Mouse (Mus musculus) lung, embryonic 16.5 days (tissue): Measurements from ENCODE around the gene Cdh13. TPM values are rescaled to one million over a fixed set of nuclear protein-coding genes. Genes with fewer than 3 reads are reported as not detected.

Source experiments
- ATAC-seq: fragments of 200-750 bp; cut with Nextera tagmentation; 2 replicates; pipeline ENCODE4 v1.8.0; 2017; ENCODE audit warnings: low read depth, mild to moderate bottlenecking, moderate library complexity
- H3K27ac ChIP-seq: fragments of 300-500 bp; sonication (generic); 2 replicates; pipeline ENCODE4 v1.5.1; 2014; ENCODE audit warnings: mild to moderate bottlenecking, control low read depth, low read length
- H3K27me3 ChIP-seq: fragments of 300-500 bp; sonication (generic); 2 replicates; pipeline ENCODE4 v1.6.1; 2014; ENCODE audit warnings: low read depth, low read length, mixed read lengths; ENCODE audit not compliant: control insufficient read depth, insufficient read depth
- H3K36me3 ChIP-seq: fragments of 300-500 bp; sonication (generic); 2 replicates; pipeline ENCODE4 v1.6.1; 2014; ENCODE audit warnings: low read length; ENCODE audit not compliant: control insufficient read depth, insufficient read depth
- H3K4me1 ChIP-seq: fragments of 300-500 bp; sonication (generic); replicated peaks from 2 replicates; pipeline ENCODE4 v1.6.1; 2014; ENCODE audit warnings: low read length, mixed read lengths; ENCODE audit not compliant: control insufficient read depth, insufficient read depth
- H3K4me2 ChIP-seq: fragments of 300-500 bp; sonication (generic); 2 replicates; pipeline ENCODE4 v1.6.1; 2014; ENCODE audit warnings: low read depth, low read length, control low read depth
- H3K4me3 ChIP-seq: fragments of 300-500 bp; sonication (generic); 2 replicates; pipeline ENCODE4 v1.5.1; 2014; ENCODE audit warnings: mild to moderate bottlenecking, low read length, control low read depth
- H3K9ac ChIP-seq: fragments of 300-500 bp; sonication (generic); 2 replicates; pipeline ENCODE4 v1.6.1; 2014; ENCODE audit warnings: low read length, control low read depth
- H3K9me3 ChIP-seq: fragments of 300-500 bp; sonication (generic); 2 replicates; pipeline ENCODE4 v1.6.1; 2016; ENCODE audit warnings: low read length; ENCODE audit not compliant: control insufficient read depth
- WGBS: fragments of 180-500 bp; shearing (Covaris S2); extraction: QIAGEN DNeasy Blood & Tissue Kit; methylation state at CpG from one replicate; pipeline ENCODE4 v1.1.7; 2014; 5-methylcytosine and 5-hydroxymethylcytosine counted together
- polyA plus RNA-seq: library from polyadenylated mRNA; unstranded; fragments of >200 nt; fragmentation: Nextera tagmentation; extraction: Ambion mirVana; gene quantifications from 2 replicates; pipeline ENCODE4 v1.2.1, GENCODE M21; 2015

Gene Cdh13
- polyA plus RNA-seq, 1 experiment from 2014 or later, result 5.8 TPM

DNA sequence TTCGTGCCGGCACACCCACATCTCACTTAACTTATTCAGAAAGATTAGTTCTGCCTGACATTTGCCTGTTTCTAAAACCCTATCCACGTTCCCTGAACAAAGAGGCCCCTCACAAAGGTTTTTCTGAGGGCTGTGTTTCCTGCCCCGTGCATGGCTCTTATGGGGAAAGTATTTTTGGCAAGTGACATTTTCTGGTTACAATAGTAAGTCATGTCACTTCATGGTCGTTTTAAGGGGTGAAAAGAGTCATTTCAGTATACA is 256.0 kb downstream of the Cdh13 start:
- H3K4me1 ChIP-seq, result no peaks in the 10 kb centered on the region
- no peak overlapping the region for H3K4me3 ChIP-seq
- H3K4me2 ChIP-seq, result no peak overlapping the region
- H3K27me3 ChIP-seq, result no peaks in the 10 kb centered on the region
- ATAC-seq, result no peak
- no peak overlapping the region for H3K27ac ChIP-seq
- no peaks in the 10 kb centered on the region for H3K9me3 ChIP-seq
- no peak overlapping the region for H3K9ac ChIP-seq
- WGBS, result 34% methylated on average over 5 of the region's 5 CpGs
- H3K36me3 ChIP-seq, result no peaks in the 10 kb centered on the region

DNA sequence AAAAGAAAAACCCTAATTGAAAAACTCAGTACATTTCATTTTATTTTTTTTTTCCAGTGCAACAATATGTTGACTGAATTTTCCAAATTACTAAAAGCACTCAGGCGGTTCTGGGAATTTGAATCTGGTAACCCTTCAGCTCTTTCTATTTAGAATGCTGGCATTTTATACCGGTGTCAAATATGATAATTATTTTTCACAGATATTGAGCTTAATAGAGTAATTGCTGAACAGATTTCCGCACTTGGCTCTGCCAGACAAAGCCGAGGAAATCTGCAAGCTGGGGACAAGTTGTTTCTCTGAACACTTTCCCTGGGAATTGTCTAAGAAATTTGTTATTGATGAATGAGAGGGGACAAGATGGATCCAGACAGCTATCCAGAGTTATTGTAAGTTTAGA is 256.4 kb downstream of the Cdh13 start:
- WGBS, result 81% methylated on average over 4 of the region's 4 CpGs
- Histone ChIP-seq H3K27ac (no peak overlapping the region), H3K4me2 (no peak overlapping the region), H3K9ac (no peak overlapping the region), H3K9me3 (no peaks in the 10 kb centered on the region), H3K4me1 (no peaks in the 10 kb centered on the region), H3K27me3 (no peaks in the 10 kb centered on the region), H3K36me3 (no peaks in the 10 kb centered on the region), H3K4me3 (no peak overlapping the region)
- no peak for ATAC-seq

DNA sequence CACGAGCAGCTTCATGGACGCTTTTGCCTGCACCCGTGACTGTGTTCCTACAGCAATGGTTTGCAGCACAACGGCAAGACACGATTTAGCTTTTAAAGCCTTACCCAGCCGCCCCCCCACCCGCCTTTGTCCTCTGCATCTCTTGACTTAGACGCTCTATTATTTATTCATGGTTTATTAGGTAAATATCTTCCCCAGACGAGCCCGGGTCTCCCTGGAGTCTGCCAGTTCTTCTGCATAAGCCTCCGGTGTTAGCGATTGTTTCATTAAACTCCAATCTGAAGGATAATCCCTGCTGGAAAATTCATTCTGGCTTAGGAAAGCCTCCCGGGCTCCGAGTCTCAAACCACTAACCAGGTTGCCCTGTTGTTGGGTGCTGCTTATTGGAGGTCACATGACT is 268.9 kb downstream of the Cdh13 start:
- H3K27me3 ChIP-seq, result no peaks in the 10 kb centered on the region
- no peak overlapping the region for H3K4me3 ChIP-seq
- no peak overlapping the region for H3K9ac ChIP-seq
- WGBS, result 83% methylated on average over 14 of the region's 14 CpGs
- no peak overlapping the region for H3K4me2 ChIP-seq
- no peak overlapping the region for H3K27ac ChIP-seq
- no peaks in the 10 kb centered on the region for H3K36me3 ChIP-seq
- no peaks in the 10 kb centered on the region for H3K9me3 ChIP-seq
- ATAC-seq, result no peak
- H3K4me1 ChIP-seq, result no peaks in the 10 kb centered on the region

DNA sequence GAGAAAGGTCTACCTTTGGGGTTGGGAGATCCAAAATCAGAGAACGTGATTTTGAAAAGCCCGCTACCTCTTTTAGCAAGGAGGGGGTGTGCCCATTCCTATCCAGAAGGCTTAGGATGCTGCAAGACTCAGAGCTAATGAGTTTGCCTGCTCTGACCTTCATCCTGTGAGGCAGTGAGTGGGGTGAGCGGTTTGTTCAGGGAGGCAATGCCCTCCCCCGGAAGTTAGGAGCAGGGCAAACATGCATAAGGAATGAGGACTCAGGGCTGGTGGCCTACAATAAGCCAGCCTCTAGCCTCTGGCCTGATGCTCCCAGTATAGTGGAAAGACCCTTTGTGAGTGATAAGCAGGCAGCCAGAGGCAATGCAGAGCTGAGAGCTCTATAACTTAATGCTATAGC is 269.3 kb downstream of the Cdh13 start:
- Histone ChIP-seq H3K9ac (no peak overlapping the region), H3K27ac (no peak overlapping the region), H3K27me3 (no peaks in the 10 kb centered on the region), H3K4me3 (no peak overlapping the region), H3K4me2 (no peak overlapping the region), H3K9me3 (no peaks in the 10 kb centered on the region), H3K36me3 (no peaks in the 10 kb centered on the region), H3K4me1 (no peaks in the 10 kb centered on the region)
- 73% methylated on average over 4 of the region's 4 CpGs for WGBS
- no peak for ATAC-seq

DNA sequence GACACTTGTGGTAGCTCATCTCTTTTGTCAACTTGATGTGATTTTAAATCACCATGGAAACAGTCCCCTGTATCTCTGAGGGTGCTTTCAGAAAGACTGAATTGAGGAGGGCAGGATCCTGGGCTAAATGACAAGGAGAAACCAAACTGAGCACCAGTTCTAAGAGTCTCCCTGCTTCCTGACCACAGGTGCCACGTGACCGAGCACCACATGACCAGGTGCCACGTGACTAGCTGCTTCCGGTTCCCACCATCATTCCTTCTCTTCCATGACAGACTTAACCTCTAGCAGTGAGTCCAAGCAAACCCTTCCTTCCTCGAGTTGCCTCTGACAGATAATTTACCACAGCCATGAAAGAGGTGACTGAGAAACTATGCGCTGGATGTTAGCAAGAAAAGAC is 280.5 kb downstream of the Cdh13 start:
- Histone ChIP-seq H3K27me3 (no peaks in the 10 kb centered on the region), H3K4me2 (no peak overlapping the region), H3K4me1 (no peaks in the 10 kb centered on the region), H3K9ac (no peak overlapping the region), H3K9me3 (no peaks in the 10 kb centered on the region), H3K4me3 (no peak overlapping the region), H3K27ac (no peak overlapping the region), H3K36me3 (no peaks in the 10 kb centered on the region)
- 60% methylated on average over 6 of the region's 6 CpGs for WGBS
- ATAC-seq, result no peak

DNA sequence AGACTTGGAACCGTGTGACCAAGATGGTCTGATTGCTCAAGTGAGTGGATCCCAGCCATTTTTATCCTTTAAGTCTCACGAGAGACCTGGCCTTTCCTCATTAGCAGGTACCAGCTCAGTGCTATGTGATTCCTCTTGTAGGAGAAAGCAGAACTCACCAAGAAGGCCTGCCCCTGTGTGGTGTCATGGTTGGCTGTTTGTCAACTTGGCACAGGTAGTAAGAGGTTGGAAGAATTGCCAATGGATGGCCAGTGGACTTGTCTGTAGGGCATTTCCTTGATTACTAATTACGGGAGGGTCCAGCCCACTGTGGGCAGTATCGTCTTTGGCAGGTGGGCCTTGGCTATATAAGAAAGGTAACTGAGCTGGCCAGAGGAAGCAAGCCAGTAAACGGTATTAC is 281.7 kb downstream of the Cdh13 start:
- H3K36me3 ChIP-seq, result no peaks in the 10 kb centered on the region

DNA sequence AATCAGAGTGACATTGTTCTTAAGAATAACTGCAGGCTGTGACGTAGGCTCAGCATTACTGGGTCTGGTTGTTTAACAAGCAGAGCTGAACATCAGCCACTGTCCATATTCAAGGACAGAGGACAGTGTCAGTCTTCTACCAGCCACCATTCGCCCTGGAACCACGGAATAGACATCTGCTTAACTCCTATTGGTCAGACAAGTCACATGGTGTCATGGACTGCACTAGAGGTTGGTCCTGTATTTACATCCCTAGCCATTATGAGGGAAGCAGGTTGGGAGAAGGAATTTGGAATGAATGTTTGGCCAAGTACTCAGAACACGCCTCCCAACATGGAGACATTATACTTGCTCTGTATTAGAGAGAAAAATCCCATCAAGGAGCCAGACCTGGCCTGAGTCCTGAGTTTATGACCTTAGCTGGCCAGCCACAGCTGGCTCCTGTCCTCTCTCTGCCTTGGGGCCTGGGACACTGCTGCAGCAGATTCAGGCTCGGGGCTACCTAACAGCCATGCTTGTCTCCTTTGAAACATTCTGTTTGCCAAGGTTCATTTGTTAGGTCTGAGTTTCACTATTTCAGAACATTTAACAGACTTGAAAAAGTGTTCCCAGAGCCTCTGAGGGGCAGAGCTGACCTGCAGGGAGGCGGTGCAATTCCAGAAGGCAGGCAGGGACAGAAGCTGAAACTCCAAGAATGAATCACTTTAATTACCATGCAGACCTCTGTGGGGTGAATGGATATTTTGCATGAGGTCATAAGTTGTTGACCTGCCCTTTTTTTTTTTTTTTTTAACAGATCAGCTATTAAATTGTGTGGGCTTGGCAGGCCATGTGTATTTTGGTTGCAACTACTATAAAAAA is 282.6 kb downstream of the Cdh13 start:
- H3K9me3 ChIP-seq, result no peaks in the 10 kb centered on the region
- WGBS, result 53% methylated on average over 6 of the region's 6 CpGs

More for the DNA sequence above, 281.7 kb downstream of the Cdh13 start:
- Histone ChIP-seq H3K27me3 (no peaks in the 10 kb centered on the region), H3K4me2 (no peak overlapping the region), H3K9me3 (no peaks in the 10 kb centered on the region), H3K9ac (no peak overlapping the region), H3K4me3 (no peak overlapping the region), H3K27ac (no peak overlapping the region), H3K4me1 (no peaks in the 10 kb centered on the region)
- no peak for ATAC-seq
- WGBS, result 84% methylated on average over 5 of the region's 5 CpGs

DNA sequence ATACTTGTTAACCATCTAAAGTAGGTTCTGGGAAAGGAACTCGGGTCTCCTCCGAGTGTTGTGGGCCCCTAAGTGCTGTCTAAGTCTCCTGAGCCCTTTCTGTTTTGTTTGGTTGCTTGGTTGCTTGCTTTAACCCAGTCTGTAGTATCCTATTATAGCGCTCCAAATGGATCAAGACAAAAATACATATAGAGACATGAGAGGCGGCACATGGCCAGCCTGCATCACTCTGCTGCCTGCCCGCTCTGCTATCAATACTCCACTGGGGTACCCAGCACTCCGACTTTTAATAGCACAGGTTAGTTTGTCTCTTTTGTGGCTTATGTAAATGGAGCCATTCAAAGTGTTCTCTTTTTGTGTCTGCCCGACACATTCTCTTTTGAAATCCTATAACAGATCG is 285.8 kb downstream of the Cdh13 start:
- 85% methylated on average over 8 of the region's 8 CpGs for WGBS
- no peak overlapping the region for H3K4me2 ChIP-seq
- H3K9me3 ChIP-seq, result no peaks in the 10 kb centered on the region

More for the DNA sequence above, 282.6 kb downstream of the Cdh13 start:
- H3K4me2 ChIP-seq, result no peak overlapping the region
- H3K27me3 ChIP-seq, result no peaks in the 10 kb centered on the region
- no peaks in the 10 kb centered on the region for H3K36me3 ChIP-seq
- no peak for ATAC-seq
- no peak overlapping the region for H3K4me3 ChIP-seq
- H3K27ac ChIP-seq, result no peak overlapping the region
- no peak overlapping the region for H3K9ac ChIP-seq
- H3K4me1 ChIP-seq, result no peaks in the 10 kb centered on the region

DNA sequence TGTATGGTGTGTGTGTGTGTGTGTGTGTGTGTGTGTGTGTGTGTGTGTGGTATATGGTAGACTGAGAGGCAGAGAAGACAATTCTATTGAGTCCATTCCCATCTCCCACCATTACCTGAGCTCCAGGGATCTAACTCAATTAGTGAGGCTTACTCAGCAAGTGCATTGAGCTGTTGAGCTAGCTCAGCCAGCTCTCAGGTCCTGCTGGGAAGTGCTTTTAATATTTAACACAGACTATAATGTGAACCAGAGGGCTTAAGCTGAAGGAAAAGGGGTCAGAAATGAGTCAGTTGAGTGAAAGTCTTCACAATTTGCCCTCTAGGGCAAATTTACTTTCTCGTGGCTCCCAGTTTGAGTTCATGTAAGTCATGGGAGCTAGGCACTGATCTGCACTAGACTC is 297.7 kb downstream of the Cdh13 start:
- Histone ChIP-seq H3K27me3 (no peaks in the 10 kb centered on the region), H3K9ac (no peak overlapping the region), H3K4me3 (no peak overlapping the region), H3K4me2 (no peak overlapping the region), H3K27ac (no peak overlapping the region), H3K4me1 (no peaks in the 10 kb centered on the region), H3K9me3 (no peaks in the 10 kb centered on the region), H3K36me3 (no peaks in the 10 kb centered on the region)
- ATAC-seq, result no peak
- 71% methylated on average over 1 of the region's 1 CpGs for WGBS

More for the DNA sequence above, 285.8 kb downstream of the Cdh13 start:
- no peaks in the 10 kb centered on the region for H3K4me1 ChIP-seq
- no peaks in the 10 kb centered on the region for H3K36me3 ChIP-seq
- H3K27ac ChIP-seq, result no peak overlapping the region
- H3K9ac ChIP-seq, result no peak overlapping the region
- no peak for ATAC-seq
- no peak overlapping the region for H3K4me3 ChIP-seq
- H3K27me3 ChIP-seq, result no peaks in the 10 kb centered on the region

DNA sequence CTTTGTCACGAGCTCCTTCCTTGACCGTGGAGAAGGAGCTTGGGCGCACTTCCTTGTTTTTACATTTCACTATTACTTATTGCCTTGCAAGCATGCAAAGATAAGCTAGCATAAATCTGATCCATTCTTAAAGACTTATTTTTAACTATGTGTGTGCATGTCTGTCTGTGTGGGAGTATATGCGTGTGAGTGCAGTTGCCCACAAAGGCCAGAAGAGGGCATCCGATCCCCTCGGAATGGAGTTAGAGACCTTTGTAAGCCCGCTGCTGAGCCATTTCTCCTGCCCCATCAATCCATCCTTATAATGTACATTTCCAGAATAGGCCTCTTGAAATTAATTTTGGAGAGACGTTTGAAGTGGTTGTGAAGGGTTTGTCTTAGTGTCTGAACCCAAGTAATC is 298.7 kb downstream of the Cdh13 start:
- H3K27me3 ChIP-seq, result no peaks in the 10 kb centered on the region
- H3K4me1 ChIP-seq, result no peaks in the 10 kb centered on the region
- no peak overlapping the region for H3K9ac ChIP-seq
- no peaks in the 10 kb centered on the region for H3K9me3 ChIP-seq
- 90% methylated on average over 8 of the region's 8 CpGs for WGBS
- no peak overlapping the region for H3K4me3 ChIP-seq
- no peak overlapping the region for H3K27ac ChIP-seq
- no peaks in the 10 kb centered on the region for H3K36me3 ChIP-seq
- ATAC-seq, result no peak
- H3K4me2 ChIP-seq, result no peak overlapping the region
